Mouse (Mus musculus) heart, adult 9 months (tissue): Measurements from ENCODE around the gene Elob.
A peak's percentile ranks its signal among the peaks of the same experiment; 100 is the strongest.

Source experiments
- DNase-seq, 2 experiments: peaks; one replicate each; pipeline ENCODE4 v3.0.0; 2022; ENCODE audit warnings: low spot score in 2 of 2

Elob gene

GRCm38 (mm10) chr17:23823614-23824013 is 5.3 kb downstream of the Elob start:
- no peak for DNase-seq

GRCm38 (mm10) chr17:23823018-23823417 is 5.9 kb downstream of the Elob start:
- no peak for DNase-seq

GRCm38 (mm10) chr17:23822094-23822493 is 6.8 kb downstream of the Elob start:
- DNase-seq: no peak

GRCm38 (mm10) chr17:23820731-23821130 is 8.2 kb downstream of the Elob start:
- DNase-seq: no peak

GRCm38 (mm10) chr17:23819235-23819634 is 9.7 kb downstream of the Elob start:
- DNase-seq: no peak

GRCm38 (mm10) chr17:23818579-23818978 is 10.4 kb downstream of the Elob start:
- DNase-seq: no peak

- DNase-seq: no peak
Measured at GRCm38 (mm10) chr17:23815641-23816040, 13.3 kb downstream of the Elob start.

GRCm38 (mm10) chr17:23807918-23808317 is 21.0 kb downstream of the Elob start:
- no peak for DNase-seq

GRCm38 (mm10) chr17:23806867-23807266 is 22.1 kb downstream of the Elob start:
- peak in 1 of 2 experiments; percentile 35 for DNase-seq

GRCm38 (mm10) chr17:23804426-23805085 is 24.4 kb downstream of the Elob start:
- no peak for DNase-seq

- no peak for DNase-seq
Measured at GRCm38 (mm10) chr17:23803366-23804041, 25.4 kb downstream of the Elob start.

GRCm38 (mm10) chr17:23802746-23803365 is 26.1 kb downstream of the Elob start:
- peak; percentile 98 for DNase-seq

GRCm38 (mm10) chr17:23801627-23802026 is 27.3 kb downstream of the Elob start:
- no peak for DNase-seq

GRCm38 (mm10) chr17:23797316-23797715 is 31.6 kb downstream of the Elob start:
- no peak for DNase-seq

- DNase-seq: no peak
Measured at GRCm38 (mm10) chr17:23795323-23795722, 33.6 kb downstream of the Elob start.

GRCm38 (mm10) chr17:23791079-23791357 is 37.9 kb downstream of the Elob start:
- no peak for DNase-seq

- peak; percentile 35 to 42 for DNase-seq
Measured at GRCm38 (mm10) chr17:23790269-23791078, 38.5 kb downstream of the Elob start, which contains the start of gene Srrm2. Gene Srrm2 (plus strand): TSS chr17:23790532.

- no peak for DNase-seq
Measured at GRCm38 (mm10) chr17:23789749-23790268, 39.1 kb downstream of the Elob start.

GRCm38 (mm10) chr17:23788973-23789372 is 40.0 kb downstream of the Elob start:
- DNase-seq: no peak

GRCm38 (mm10) chr17:23786510-23786931 is 42.4 kb downstream of the Elob start:
- no peak for DNase-seq

GRCm38 (mm10) chr17:23785561-23786471 is 43.1 kb downstream of the Elob start, which contains the start of gene Flywch2:
Gene Flywch2 (minus strand): TSS chr17:23786081.
- DNase-seq: peak; percentile 51 to 75
